Mouse (Mus musculus) adrenal gland, postnatal 10 days (tissue): ENCODE results near the gene Sfmbt2. TPM values are rescaled to one million over a fixed set of nuclear protein-coding genes. Genes with fewer than 3 reads are reported as not detected.

ENCODE experiments used
- DNase-seq: peaks from one replicate; pipeline ENCODE4 v3.0.0; 2021; ENCODE audit warnings: mixed read lengths
- microRNA-seq: library from miRNA; unstranded; fragments of <30 nt; microRNA quantifications from one replicate; pipeline ENCODE4 v1.2.0, GENCODE M21; 2021
- total RNA-seq, 2 experiments: library from RNA; stranded (reverse); gene quantifications; 2 replicates each; pipeline ENCODE4 v1.2.3; 2021

The Sfmbt2 gene
- total RNA-seq, 2 experiments from 2014 or later = 1.4 TPM

DNA sequence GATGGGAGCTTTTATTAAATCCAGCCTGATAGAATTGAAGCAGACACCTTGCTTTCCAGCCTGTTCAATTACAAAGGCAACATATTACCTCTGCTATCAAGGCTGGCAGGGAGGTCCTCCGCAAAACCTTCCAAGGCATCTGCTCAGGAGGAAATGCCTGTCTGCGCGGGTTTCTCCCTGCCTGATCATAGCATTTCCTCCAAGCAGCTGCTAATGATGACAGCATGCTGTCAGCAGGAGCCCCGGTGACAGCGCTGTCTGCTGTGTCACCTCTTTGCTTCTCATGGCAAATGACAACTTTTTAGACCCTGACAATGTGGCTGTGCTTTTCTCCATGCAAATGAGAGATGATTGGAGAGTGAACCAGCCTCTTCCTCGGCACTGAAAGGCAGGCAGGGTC is 199.1 kb downstream of the Sfmbt2 start:
- DNase-seq = no peak

DNA sequence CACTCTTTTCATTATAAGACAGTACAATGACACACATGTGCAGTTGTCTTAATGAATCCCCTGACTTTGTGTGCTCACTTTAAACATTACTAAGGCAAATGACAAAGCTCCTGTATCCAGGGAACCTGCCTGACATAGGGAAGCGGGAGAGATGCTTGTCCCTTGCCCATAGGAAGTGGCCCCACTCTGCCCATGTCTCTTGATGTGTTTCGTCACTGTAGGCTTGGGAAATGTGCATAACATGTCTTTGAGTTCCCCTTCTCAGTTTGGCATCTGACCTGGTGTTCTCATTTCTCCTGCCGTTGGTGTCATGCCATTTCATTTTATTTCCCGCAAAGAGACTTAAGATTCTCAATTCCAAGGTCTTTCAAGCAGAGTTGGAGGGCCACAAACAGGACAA is 202.0 kb downstream of the Sfmbt2 start:
- no peak for DNase-seq

DNA sequence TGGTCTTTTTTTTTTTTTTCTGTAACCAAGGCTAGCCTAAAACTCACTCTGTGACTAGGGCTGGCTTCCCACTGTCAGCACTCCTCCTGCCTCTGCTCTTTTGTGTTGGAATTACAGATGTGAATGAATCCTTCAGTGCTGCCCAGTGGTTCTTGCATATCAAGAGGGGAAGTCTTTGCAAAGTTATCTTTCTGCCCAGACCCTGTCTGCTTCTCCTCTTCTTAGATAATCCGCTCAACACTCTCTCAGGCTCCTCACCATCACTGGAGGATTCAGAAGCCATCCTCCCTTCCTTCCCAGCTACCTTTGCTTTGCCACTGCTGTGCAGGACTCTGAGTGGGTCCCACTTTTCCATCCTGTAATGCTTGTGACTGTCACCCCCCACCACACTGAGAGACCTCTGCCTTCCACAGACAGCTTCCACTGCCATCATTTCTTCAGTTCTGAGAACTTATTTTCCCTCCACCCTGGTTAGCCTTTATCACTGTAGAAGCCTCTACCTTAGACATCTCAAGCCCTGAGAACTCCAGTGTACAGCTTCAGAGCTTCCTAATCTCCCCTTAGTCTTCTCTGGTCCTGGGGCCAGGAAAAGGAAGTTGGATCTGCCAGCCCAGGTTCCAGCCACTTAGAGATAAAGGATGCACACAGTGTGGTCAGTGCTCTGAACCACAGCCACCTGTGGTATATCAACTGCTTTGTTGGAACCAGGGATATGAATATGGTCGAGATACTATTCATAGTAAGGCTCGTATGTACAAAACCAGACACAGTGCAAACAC is 205.8 kb downstream of the Sfmbt2 start:
- no peak for DNase-seq

DNA sequence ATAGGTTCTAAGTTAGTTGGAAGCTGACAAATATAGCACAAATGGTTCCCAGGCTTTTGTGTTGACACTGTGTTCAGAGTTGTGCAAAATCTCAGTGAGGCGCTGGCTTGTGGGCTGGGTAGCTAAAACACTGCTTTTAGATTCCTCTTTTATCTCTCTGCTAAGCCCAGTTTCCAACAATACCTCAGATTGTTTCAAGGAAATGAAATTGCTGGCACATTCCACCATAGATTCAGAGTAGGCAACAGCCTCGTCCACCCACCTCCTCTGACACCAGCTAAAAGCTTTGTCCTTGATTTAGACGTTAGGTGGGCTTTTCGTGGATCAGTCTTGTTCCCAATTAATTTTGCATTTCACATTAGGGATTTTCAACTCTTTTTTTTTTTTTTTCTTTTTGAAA is 212.4 kb downstream of the Sfmbt2 start:
- no peak for DNase-seq

DNA sequence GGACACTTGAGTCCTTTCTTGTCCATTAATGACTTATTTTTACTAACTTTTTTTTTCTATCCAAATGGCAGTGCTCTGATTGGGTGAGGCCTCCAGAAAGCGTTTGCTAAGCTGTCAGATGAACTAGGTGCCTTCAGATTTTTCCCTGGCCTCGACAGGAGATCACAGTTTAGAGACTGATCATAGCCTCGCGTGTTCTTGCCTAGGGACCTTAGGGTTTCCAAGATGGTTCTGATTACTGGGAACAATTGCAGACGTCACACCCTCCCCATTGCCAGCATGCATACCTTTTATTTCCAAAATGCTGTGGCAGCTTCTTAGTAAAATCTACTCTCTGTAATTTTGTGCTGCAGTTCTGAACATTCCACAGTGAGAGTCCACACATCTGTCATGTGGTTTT is 212.8 kb downstream of the Sfmbt2 start:
- DNase-seq = no peak

DNA sequence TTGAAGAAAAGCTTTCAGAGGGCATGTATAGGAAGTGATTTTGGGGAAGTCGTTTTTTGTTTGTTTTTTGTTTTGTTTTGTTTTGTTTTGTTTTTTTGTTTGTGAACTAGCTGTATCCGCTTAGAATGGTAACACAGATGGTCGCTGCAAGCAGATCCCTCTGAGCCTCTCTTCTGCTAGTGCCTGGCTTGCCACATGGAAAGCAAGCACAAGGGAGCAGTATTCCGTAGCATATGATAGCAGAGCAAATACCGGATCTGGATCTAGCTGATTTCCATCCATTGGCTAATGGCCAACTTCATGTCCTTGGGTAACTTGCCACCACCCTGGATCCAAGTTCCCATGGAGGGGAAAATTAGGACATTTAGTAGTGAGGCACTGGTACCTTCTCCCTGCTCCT is 221.0 kb downstream of the Sfmbt2 start:
- peak; percentile 3 for DNase-seq

DNA sequence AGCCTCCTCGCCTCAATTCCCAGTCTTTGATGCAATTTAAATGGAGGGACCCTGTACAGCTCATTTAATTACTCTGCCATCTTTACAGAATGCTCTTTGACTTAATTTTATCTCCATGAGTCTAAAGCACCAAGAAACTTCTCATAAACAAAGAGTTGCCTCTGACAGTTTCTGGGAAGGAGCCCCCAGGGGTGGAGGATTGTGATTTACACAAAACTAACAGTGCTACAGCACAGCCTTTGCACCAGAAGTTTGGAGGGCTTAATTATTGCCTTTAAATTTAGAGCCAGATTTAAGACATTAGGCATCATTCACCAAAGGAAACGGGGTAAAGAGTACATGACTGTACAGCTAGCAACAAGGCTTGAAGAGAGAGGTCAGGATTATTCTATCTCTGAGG is 245.2 kb downstream of the Sfmbt2 start:
- no peak for DNase-seq

Small RNAs within 50 kb of the gene (microRNA-seq; reads per million reads assigned to microRNA genes)
- gene Gm22051 (not detected), gene Gm22072 (not detected), gene Gm22091 (not detected), gene Gm22166 (not detected), gene Gm22239 (not detected), gene Gm22626 (not detected), gene Gm22635 (not detected), gene Gm22677 (not detected), gene Gm22678 (not detected), gene Gm22775 (not detected), gene Gm22925 (not detected), gene Gm23108 (not detected), gene Gm23288 (not detected), gene Gm23542 (not detected), gene Gm23569 (not detected), gene Gm23571 (not detected), gene Gm23578 (not detected), gene Gm23651 (not detected), gene Gm23988 (not detected), gene Gm24028 (not detected), gene Gm24167 (not detected), gene Gm24315 (not detected), gene Gm24342 (not detected), gene Gm24488 (not detected), gene Gm24640 (not detected), gene Gm24673 (not detected), gene Gm24761 (not detected), gene Gm24806 (not detected), gene Gm25022 (not detected), gene Gm25158 (not detected), gene Gm25263 (not detected), gene Gm25285 (not detected), gene Gm25316 (not detected), gene Gm25451 (not detected), gene Gm25673 (not detected), gene Gm25680 (not detected), gene Gm25701 (not detected), gene Gm25753 (not detected), gene Gm25943 (not detected), gene Gm26060 (not detected), gene Gm26073 (not detected), gene Gm26092 (not detected), gene Gm26156 (not detected), gene Gm26229 (not detected), gene Gm26398 (not detected), gene Gm26426 (not detected), gene Gm26431 (not detected), gene Gm26491 (not detected), gene Mir297a-2 (not detected), gene Mir297a-3 (not detected), gene Mir297a-4 (not detected), gene Mir297b (not detected), gene Mir297c (not detected), gene Mir466 (not detected), gene Mir466b-1 (not detected), gene Mir466b-2 (not detected), gene Mir466b-3 (not detected), gene Mir466b-4 (not detected), gene Mir466b-5 (not detected), gene Mir466b-6 (not detected), gene Mir466b-7 (not detected), gene Mir466b-8 (not detected), gene Mir466c-1 (not detected), gene Mir466c-2 (not detected), gene Mir466d (not detected), gene Mir466e (not detected), gene Mir466f-1 (not detected), gene Mir466f-2 (not detected), gene Mir466f-3 (not detected), gene Mir466g (not detected), gene Mir466h (not detected), gene Mir466l (not detected), gene Mir466m (not detected), gene Mir466n (not detected), gene Mir466o (not detected), gene Mir466p (not detected), gene Mir467a-1 (not detected), gene Mir467a-10 (not detected), gene Mir467a-2 (not detected), gene Mir467a-3 (not detected), gene Mir467a-4 (not detected), gene Mir467a-5 (not detected), gene Mir467a-6 (not detected), gene Mir467a-7 (not detected), gene Mir467a-8 (not detected), gene Mir467a-9 (not detected), gene Mir467b (not detected), gene Mir467c (71.6 reads per million, percentile 40 among the genes with 10 or more reads in this experiment), gene Mir467d (998 reads per million, percentile 74 among the genes with 10 or more reads in this experiment), gene Mir467e (369 reads per million, percentile 62 among the genes with 10 or more reads in this experiment), gene Mir669a-1 (not detected), gene Mir669a-10 (not detected), gene Mir669a-11 (not detected), gene Mir669a-12 (not detected), gene Mir669a-2 (not detected), gene Mir669a-3 (not detected), gene Mir669a-4 (not detected), gene Mir669a-5 (not detected), gene Mir669a-6 (not detected), gene Mir669a-7 (not detected), gene Mir669a-8 (not detected), gene Mir669a-9 (not detected), gene Mir669b (not detected), gene Mir669c (260 reads per million, percentile 57 among the genes with 10 or more reads in this experiment), gene Mir669d (not detected), gene Mir669d-2 (not detected), gene Mir669e (10.6 reads per million, percentile 18 among the genes with 10 or more reads in this experiment), gene Mir669f (not detected), gene Mir669g (not detected), gene Mir669h (8.8 reads per million, percentile 14 among the genes with 10 or more reads in this experiment), gene Mir669i (not detected), gene Mir669j (not detected), gene Mir669k (not detected), gene Mir669l (55.4 reads per million, percentile 37 among the genes with 10 or more reads in this experiment), gene Mir669m-1 (not detected), gene Mir669m-2 (not detected), gene Mir669o (153 reads per million, percentile 51 among the genes with 10 or more reads in this experiment), gene Mir669p-1 (not detected), gene Mir669p-2 (not detected)

Other genes starting within 250 kb of the Sfmbt2 start
- gene Itih2, start 239.1 kb upstream of the Sfmbt2 start, total RNA-seq = 100 to 1,000 TPM; 190 to 443 TPM
- gene Itih5, start 216.9 kb upstream of the Sfmbt2 start, total RNA-seq = 10 to 100 TPM; 43.5 to 46.6 TPM